Mouse (Mus musculus) CH12.LX (cell line): ENCODE measurements around the gene Lta. TPM values are rescaled to one million over a fixed set of nuclear protein-coding genes. Genes with fewer than 3 reads are reported as not detected.
"Not testable (repeated sequence)": the region's sequence is repeated elsewhere in the genome, so short reads cannot be mapped to it uniquely, and the experiment has no call there.

ENCODE experiments used
- DNase-seq: peaks from one replicate; pipeline ENCODE4 v3.0.0-alpha.2; 2013; ENCODE audit errors: extremely low read depth
- H3K27ac ChIP-seq: 2 replicates; pipeline ENCODE4 v1.5.1; 2012; ENCODE audit warnings: low read depth, mild to moderate bottlenecking, control low read depth, moderate library complexity; ENCODE audit not compliant: insufficient read depth
- H3K27me3 ChIP-seq: replicated peaks from 2 replicates; pipeline ENCODE3; 2012; ENCODE audit warnings: inconsistent platforms
- H3K36me3 ChIP-seq, 2 experiments: replicated peaks in 1 of 2; 2 replicates each; pipeline versions ENCODE3 to v1.6.1; 2012; ENCODE audit warnings: inconsistent platforms in 1 of 2, low read length in 1 of 2, mild to moderate bottlenecking in 1 of 2, mixed read lengths in 1 of 2, moderate library complexity in 1 of 2; ENCODE audit not compliant: control insufficient read depth in 1 of 2, insufficient read depth in 1 of 2
- H3K4me1 ChIP-seq, 2 experiments: 2 replicates each; pipeline ENCODE4 v1.6.1; 2012; ENCODE audit warnings: inconsistent platforms in 1 of 2, moderate library complexity in 1 of 2; ENCODE audit not compliant: insufficient read depth in 2 of 2, control insufficient read depth in 1 of 2
- H3K4me2 ChIP-seq: 2 replicates; pipeline ENCODE4 v1.6.1; 2012; ENCODE audit warnings: low read depth, mild to moderate bottlenecking, control low read depth; ENCODE audit not compliant: poor library complexity, insufficient read depth, severe bottlenecking
- H3K4me3 ChIP-seq, 3 experiments: fragments of 150-350 bp in 1 of 3; sonication (generic) in 1 of 3; replicated peaks in 1 of 3; 2 replicates each; pipeline versions ENCODE3 to v1.5.1; 2011 to 2012; ENCODE audit warnings: low read depth in 2 of 3, low read length in 2 of 3, mild to moderate bottlenecking in 2 of 3, moderate library complexity in 2 of 3, control low read depth in 1 of 3, improper control_type of control experiment in 1 of 3, inconsistent platforms in 1 of 3, mixed read lengths in 1 of 3; ENCODE audit not compliant: poor library complexity in 1 of 3
- H3K79me2 ChIP-seq: replicated peaks from 2 replicates; pipeline ENCODE4 v1.6.1; 2012; ENCODE audit warnings: mild to moderate bottlenecking, moderate library complexity; ENCODE audit not compliant: control insufficient read depth, poor library complexity, insufficient read depth, severe bottlenecking; ENCODE audit errors: extremely low read depth
- H3K9ac ChIP-seq: 2 replicates; pipeline ENCODE4 v1.6.1; 2012; ENCODE audit warnings: low read depth, mild to moderate bottlenecking, control low read depth, moderate library complexity; ENCODE audit not compliant: insufficient read depth
- H3K9me3 ChIP-seq: replicated peaks from 2 replicates; pipeline ENCODE3; 2012; ENCODE audit warnings: low read length, inconsistent platforms, mixed read lengths
- ETS1 ChIP-seq: conservative IDR thresholded peaks from 2 replicates; pipeline ENCODE4 v1.6.1; 2012; ENCODE audit warnings: low read depth, mild to moderate bottlenecking, inconsistent platforms, low read length, improper control_type of control experiment, moderate library complexity
- HCFC1 ChIP-seq: IDR thresholded peaks from 2 replicates; pipeline ENCODE4 v1.6.1; 2012; ENCODE audit warnings: low read depth, mild to moderate bottlenecking, inconsistent platforms, low read length, improper control_type of control experiment
- IRF4 ChIP-seq: IDR thresholded peaks from 2 replicates; pipeline ENCODE4 v1.6.1; 2014; ENCODE audit warnings: low read depth, mild to moderate bottlenecking, inconsistent platforms, low read length, improper control_type of control experiment
- PAX5 ChIP-seq: IDR thresholded peaks from 2 replicates; pipeline ENCODE4 v1.6.1; 2012; ENCODE audit warnings: low read length, inconsistent platforms, mixed read lengths
- TCF12 ChIP-seq: IDR thresholded peaks from 2 replicates; pipeline ENCODE4 v1.6.1; 2014; ENCODE audit warnings: low read depth, mild to moderate bottlenecking, inconsistent platforms, low read length, improper control_type of control experiment
- UBTF ChIP-seq: IDR thresholded peaks from 2 replicates; pipeline ENCODE4 v1.6.1; 2012; ENCODE audit warnings: low read depth, mild to moderate bottlenecking, inconsistent platforms, low read length, improper control_type of control experiment, moderate library complexity
- USF1 ChIP-seq: IDR thresholded peaks from 2 replicates; pipeline ENCODE4 v1.6.1; 2014; ENCODE audit warnings: low read depth, mild to moderate bottlenecking, inconsistent platforms, low read length, improper control_type of control experiment
- ZKSCAN1 ChIP-seq: IDR thresholded peaks from 2 replicates; pipeline ENCODE4 v1.6.1; 2012; ENCODE audit warnings: low read depth, inconsistent platforms, low read length, improper control_type of control experiment, borderline replicate concordance
- dilution Hi-C: fragments of 300-500 bp; cut with MboI; formaldehyde crosslinking; loops from 2 replicates; pipeline ENCODE4 v1.14.3; 2020; ENCODE audit warnings: low sequenced_read_pairs; ENCODE audit not compliant: extremely low pct_unique_long_range_greater_than_20kb, extremely low pct_ligation_motif_present
- in situ Hi-C: fragments of 300-500 bp; cut with MboI; formaldehyde crosslinking; loops from 3 replicates; pipeline ENCODE4 v1.14.3; 2019; ENCODE audit warnings: low sequenced_read_pairs, low pct_ligation_motif_present, low pct_unique_long_range_greater_than_20kb, mixed read lengths
- polyA plus RNA-seq: library from polyadenylated mRNA; unstranded; fragments of >175 nt; gene quantifications from 2 replicates; pipeline ENCODE4 v1.2.1, GENCODE M21; 2012; ENCODE audit warnings: low read depth; ENCODE audit not compliant: insufficient read length
- total RNA-seq, 2 experiments: library from RNA; depleted of rRNA; stranded (reverse); fragments of 300-350 nt in 1 of 2; fragments of >200 nt in 1 of 2; gene quantifications; 2 replicates each; pipeline ENCODE4 v1.2.3; 2012 to 2014

The Lta gene
- total and polyA plus RNA-seq, 3 experiments, result 13.4 to 53.0 (median 19.6) TPM

DNA sequence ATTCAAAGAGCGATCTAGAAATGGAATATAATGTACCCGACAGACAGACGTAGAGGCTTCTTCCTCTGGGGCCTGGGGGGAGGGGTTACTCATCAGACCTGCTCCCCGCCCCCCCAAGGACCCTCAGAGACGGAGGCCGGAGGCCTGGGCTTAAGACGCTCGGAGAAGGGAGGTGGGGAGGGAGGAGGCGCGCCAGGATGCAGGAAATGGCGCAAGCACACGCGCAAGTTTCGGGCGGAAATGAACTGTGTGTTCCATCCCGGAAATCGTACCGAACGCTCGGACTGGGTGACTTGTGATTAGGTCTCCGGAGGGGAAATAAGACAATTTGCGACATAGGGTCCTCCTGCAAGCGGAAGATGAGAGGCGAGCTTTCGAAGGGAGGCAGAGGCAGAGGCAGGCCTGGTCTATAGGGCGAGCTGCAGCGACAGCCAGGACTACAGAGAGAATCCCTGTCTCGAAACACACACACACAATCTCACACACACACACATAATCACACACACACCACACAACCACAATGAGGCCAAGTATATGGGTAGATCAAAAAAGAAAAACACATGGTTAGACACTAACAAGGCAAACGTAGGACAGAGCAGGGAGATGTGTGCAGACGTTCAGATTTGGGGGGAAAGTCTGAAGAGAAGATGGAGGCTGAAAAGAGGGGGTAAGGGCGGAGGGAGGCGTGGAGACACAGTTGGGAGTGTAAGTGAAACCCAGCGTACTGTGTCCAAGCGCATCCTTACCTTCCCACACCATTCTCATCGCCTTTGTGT is 30.7 kb upstream of the Lta start, which contains the start of gene Nfkbil1 (continued):
- peak; percentile 84 for TF ChIP-seq IRF4
- TF ChIP-seq HCFC1, result peak; percentile 95
- TF ChIP-seq ETS1, result peak; percentile 3
- TF ChIP-seq USF1, result no peak
- no peak; the same call in 1 of the 2 replicates for TF ChIP-seq ZKSCAN1
- TF ChIP-seq, all 38 proteins: peak for 27

DNA sequence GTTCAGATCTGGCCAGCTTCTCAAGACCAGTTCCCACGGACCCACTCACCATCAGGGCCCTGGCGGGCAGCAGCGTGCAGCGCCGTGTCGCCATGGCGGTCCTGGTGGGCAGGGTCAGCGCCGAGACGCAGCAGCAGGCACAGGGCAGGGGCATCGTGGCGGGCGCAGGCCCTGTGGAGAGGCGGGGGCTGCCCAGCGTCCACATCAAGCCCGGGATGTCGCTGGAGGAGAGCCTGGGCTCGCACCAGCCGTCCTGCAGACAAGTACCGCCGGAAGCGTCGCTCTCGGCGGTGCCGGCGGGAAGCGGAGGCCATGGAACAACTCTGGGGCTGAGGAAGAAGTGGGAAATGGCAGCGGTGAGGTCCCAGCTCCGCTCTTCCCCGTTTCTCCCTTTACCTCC is 29.8 kb upstream of the Lta start:
- Histone ChIP-seq H3K4me1 (peaks cover 14 to 51% of the 10 kb centered on the region in 2 experiments), H3K4me3 (peak overlapping the region; percentile 67 to 100 (median 86)), H3K9ac (peak overlapping the region; percentile 99), H3K79me2 (peaks cover 29% of the 10 kb centered on the region), H3K9me3 (no peaks in the 10 kb centered on the region), H3K36me3 (peaks cover 11 to 42% of the 10 kb centered on the region in 2 experiments), H3K4me2 (peak overlapping the region; percentile 57; the same call in 1 of the 2 replicates), H3K27ac (peak overlapping the region; percentile 95), H3K27me3 (no peaks in the 10 kb centered on the region)
- no peak for DNase-seq
- dilution Hi-C loops, result no loop called here
- TF ChIP-seq PAX5, result no peak
- TF ChIP-seq UBTF, result 0 out of 2 replicates have a peak, but pooled peaks have one; percentile 64
- TF ChIP-seq TCF12, result 0 out of 2 replicates have a peak, but pooled peaks have one; percentile 15
- in situ Hi-C loops, result loop anchor here (5.0 to 10.0 kb wide), 3 partner anchors 63 to 220 kb away; partner anchors contain the start of genes Ly6g5b and Vwa7

DNA sequence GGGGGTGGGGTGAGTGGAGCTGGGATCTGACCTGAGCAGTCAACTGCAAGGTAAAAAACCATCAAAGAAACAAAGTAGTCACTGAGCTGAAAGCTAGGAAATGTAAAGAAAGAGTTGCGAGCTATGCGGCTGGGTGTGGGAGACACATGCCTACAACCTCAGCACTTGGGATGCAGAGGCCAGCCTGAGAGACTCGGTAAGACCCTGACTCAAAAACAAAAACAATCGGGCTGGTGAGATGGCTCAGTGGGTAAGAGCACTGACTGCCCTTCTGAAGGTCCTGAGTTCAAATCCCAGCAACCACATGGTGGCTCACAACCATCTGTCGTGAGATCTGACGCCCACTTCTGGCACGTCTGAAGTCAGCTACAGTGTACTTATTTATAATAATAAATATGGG is 28.9 kb upstream of the Lta start:
- H3K27ac ChIP-seq, H3K9me3 ChIP-seq, H3K27me3 ChIP-seq, DNase-seq, dilution Hi-C loops: not testable (repeated sequence)
- peaks cover 17 to 56% of the 10 kb centered on the region in 2 experiments for H3K4me1 ChIP-seq
- peak overlapping the region; percentile 99 for H3K9ac ChIP-seq
- H3K4me2 ChIP-seq, result peak overlapping the region; percentile 57; the same call in 1 of the 2 replicates
- in situ Hi-C loops, result loop anchor here (5.0 to 10.0 kb wide), 3 partner anchors 62 to 219 kb away; partner anchors contain the start of genes Ly6g5b and Vwa7
- peak overlapping the region in 1 of 3 experiments; percentile 86 for H3K4me3 ChIP-seq
- H3K79me2 ChIP-seq, result peaks cover 31% of the 10 kb centered on the region
- peaks cover 19 to 50% of the 10 kb centered on the region in 2 experiments for H3K36me3 ChIP-seq
